Mouse (Mus musculus): ENCODE measurements around the gene OR5BS1P. TPM values are rescaled to one million over a fixed set of nuclear protein-coding genes. Genes with fewer than 3 reads are reported as not detected.

OR5BS1P gene
- polyA plus RNA-seq, 1 experiment from 2014 or later = not detected

DNA sequence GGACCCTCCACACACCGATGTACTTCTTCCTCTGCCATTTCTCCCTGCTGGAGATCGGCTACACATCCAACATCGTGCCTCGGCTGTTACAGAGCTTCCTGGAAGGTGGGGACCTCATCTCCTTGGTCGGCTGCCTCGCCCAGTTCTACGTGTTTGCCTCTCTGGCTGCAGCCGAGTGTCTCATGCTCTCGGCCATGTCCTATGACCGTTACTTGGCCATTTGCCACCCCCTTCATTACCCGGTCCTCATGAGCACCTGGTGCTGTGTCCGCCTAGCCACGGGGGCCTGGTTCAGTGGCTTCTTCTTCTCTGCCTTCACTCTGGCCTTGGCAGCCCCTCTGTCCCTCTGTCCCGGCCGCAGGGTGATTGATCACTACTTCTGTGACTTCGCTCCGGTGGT lies 27.9 kb downstream of the OR5BS1P start:
- Histone ChIP-seq H3K36me3 (ENCODE audit: control insufficient read depth, insufficient read depth) (no peaks in the 10 kb centered on the region), H3K27ac (ENCODE audit: low read depth, low read length) (no peak overlapping the region), H3K4me1 (replicated peaks; ENCODE audit: control insufficient read depth, insufficient read depth, low read length) (no peaks in the 10 kb centered on the region), H3K27me3 (replicated peaks; ENCODE audit: control insufficient read depth, insufficient read depth, low read length) (no peaks in the 10 kb centered on the region), H3K4me2 (replicated peaks; ENCODE audit: low read depth) (no peak overlapping the region), H3K9me3 (ENCODE audit: control insufficient read depth) (no peaks in the 10 kb centered on the region), H3K9ac (ENCODE audit: low read depth, low read length) (no peak overlapping the region), H3K4me3 (ENCODE audit: low read depth, low read length) (no peak overlapping the region)
- no peak for ATAC-seq
- TF ChIP-seq CTCF (IDR thresholded peaks at IDR 0.05; ENCODE audit: low read depth) = no peak
- WGBS = 73% methylated on average over 17 of the region's 17 CpGs

DNA sequence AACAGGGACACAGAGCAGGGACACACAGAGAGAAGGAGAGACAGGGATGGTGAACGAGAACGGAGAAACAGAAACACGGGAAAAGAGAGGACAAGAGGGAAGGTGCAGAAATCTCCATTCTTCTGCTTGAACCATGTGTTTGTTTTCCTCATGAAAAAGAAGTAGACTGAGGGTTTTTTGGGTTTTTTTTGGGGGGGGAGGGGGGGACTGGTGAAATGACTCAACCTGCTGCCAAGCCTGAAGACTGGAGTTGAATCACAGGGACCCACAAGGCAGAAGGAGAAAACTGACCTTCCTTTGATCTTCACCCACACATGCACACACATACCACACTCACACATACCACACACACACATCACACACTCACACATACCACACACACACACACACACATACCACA lies 33.6 kb downstream of the OR5BS1P start:
- Histone ChIP-seq H3K4me1 (replicated peaks; ENCODE audit: control insufficient read depth, insufficient read depth, low read length) (no peaks in the 10 kb centered on the region), H3K27me3 (replicated peaks; ENCODE audit: control insufficient read depth, insufficient read depth, low read length) (no peaks in the 10 kb centered on the region), H3K4me3 (ENCODE audit: low read depth, low read length) (no peak overlapping the region), H3K36me3 (ENCODE audit: control insufficient read depth, insufficient read depth) (no peaks in the 10 kb centered on the region), H3K9me3 (ENCODE audit: control insufficient read depth) (no peaks in the 10 kb centered on the region), H3K27ac (ENCODE audit: low read depth, low read length) (no peak overlapping the region), H3K9ac (ENCODE audit: low read depth, low read length) (no peak overlapping the region), H3K4me2 (replicated peaks; ENCODE audit: low read depth) (no peak overlapping the region)
- no peak for TF ChIP-seq CTCF (IDR thresholded peaks at IDR 0.05; ENCODE audit: low read depth)
- WGBS = 79% methylated on average over 3 of the region's 3 CpGs
- ATAC-seq = no peak

DNA sequence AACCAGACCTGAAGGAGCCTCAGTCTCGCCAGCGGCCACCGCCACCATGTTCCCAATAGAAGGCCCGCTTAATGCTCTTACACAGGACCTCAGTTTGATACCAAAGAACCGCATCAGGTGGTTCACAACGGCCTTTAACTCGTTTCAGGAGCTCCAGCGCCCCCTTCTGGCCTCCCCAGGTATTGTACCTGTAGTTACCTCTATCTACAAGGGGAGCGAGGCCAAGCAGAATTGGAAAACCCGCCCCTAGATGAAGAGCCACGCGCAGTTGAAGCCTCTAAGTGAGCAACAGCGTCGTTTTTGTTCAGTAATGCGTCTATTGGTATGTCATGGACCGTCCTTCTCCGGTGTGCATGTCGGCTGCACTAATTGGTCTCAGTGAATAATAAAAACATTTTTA lies 34.8 kb downstream of the OR5BS1P start:
- no peak overlapping the region for H3K4me3 ChIP-seq (ENCODE audit: low read depth, low read length)
- no peaks in the 10 kb centered on the region for H3K9me3 ChIP-seq (ENCODE audit: control insufficient read depth)
- no peak overlapping the region for H3K4me2 ChIP-seq (replicated peaks; ENCODE audit: low read depth)
- no peaks in the 10 kb centered on the region for H3K27me3 ChIP-seq (replicated peaks; ENCODE audit: control insufficient read depth, insufficient read depth, low read length)
- no peaks in the 10 kb centered on the region for H3K36me3 ChIP-seq (ENCODE audit: control insufficient read depth, insufficient read depth)
- no peak for ATAC-seq
- no peaks in the 10 kb centered on the region for H3K4me1 ChIP-seq (replicated peaks; ENCODE audit: control insufficient read depth, insufficient read depth, low read length)
- peak; percentile 83 for TF ChIP-seq CTCF (IDR thresholded peaks at IDR 0.05; ENCODE audit: low read depth)
- 17% methylated on average over 18 of the region's 18 CpGs for WGBS
- H3K9ac ChIP-seq (ENCODE audit: low read depth, low read length) = no peak overlapping the region
- no peak overlapping the region for H3K27ac ChIP-seq (ENCODE audit: low read depth, low read length)

DNA sequence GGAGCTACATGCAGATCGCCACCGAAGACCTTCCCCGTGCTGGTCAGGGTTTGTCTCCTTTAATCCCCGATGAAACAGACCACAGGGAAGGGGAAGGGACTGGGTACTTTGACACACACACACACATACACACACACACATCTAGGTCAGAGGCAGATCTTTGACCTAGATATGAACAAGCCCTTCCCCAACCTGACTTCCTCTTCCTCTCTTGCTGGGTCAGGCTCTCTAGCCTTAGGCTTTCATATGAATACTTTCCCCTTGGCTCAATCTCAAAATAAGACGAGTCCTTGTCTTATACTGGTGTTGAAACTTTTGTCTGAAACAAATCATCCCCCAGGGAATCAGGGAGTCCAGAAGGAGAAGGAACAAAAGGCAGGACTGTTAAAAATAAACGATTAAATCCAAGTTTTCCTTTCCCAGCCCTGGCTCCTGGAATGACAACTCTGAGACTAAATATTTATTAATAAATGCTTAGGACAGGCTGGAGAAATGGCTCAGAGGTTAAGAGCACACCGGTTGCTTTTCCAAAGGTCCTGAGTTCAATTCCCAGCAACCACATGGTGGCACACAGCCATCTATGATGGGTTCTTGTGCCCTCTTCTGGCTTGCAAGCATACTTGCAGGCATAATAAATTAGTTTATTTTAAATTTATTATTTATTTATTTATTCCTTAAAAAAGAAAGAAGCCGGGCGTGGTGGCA lies 36.7 kb downstream of the OR5BS1P start:
- no peaks in the 10 kb centered on the region for H3K36me3 ChIP-seq (ENCODE audit: control insufficient read depth, insufficient read depth)
- no peaks in the 10 kb centered on the region for H3K4me1 ChIP-seq (replicated peaks; ENCODE audit: control insufficient read depth, insufficient read depth, low read length)
- no peak overlapping the region for H3K4me3 ChIP-seq (ENCODE audit: low read depth, low read length)
- H3K27ac ChIP-seq (ENCODE audit: low read depth, low read length) = no peak overlapping the region
- peaks cover 6% of the 10 kb centered on the region; the same call in 1 of the 2 replicates for H3K27me3 ChIP-seq (replicated peaks; ENCODE audit: control insufficient read depth, insufficient read depth, low read length)
- H3K9me3 ChIP-seq (ENCODE audit: control insufficient read depth) = no peaks in the 10 kb centered on the region
- no peak for TF ChIP-seq CTCF (IDR thresholded peaks at IDR 0.05; ENCODE audit: low read depth)
- H3K4me2 ChIP-seq (replicated peaks; ENCODE audit: low read depth) = no peak overlapping the region
- ATAC-seq = no peak
- 74% methylated on average over 9 of the region's 9 CpGs for WGBS
- no peak overlapping the region for H3K9ac ChIP-seq (ENCODE audit: low read depth, low read length)

DNA sequence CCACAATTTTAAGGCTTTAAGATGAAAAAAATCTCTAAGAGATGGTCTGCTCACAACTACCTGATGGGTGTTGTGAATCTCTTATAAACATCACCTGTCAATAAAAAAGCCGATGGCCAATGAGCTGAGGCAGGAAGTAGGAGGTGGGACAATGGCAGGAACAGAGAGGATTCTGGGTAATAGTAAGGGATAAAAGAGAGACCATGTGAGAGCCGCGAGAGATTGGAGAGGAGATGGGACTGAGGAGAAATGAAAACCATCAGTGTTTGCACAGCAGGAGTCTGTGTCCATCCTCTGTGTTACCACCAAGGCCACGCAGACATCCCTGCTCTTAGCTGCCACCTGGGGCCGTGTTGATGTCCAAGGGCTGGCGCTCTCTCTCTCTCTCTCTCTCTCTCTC lies 37.6 kb downstream of the OR5BS1P start:
- 91% methylated on average over 6 of the region's 6 CpGs for WGBS
- Histone ChIP-seq H3K27ac (ENCODE audit: low read depth, low read length) (no peak overlapping the region), H3K9me3 (ENCODE audit: control insufficient read depth) (no peaks in the 10 kb centered on the region), H3K4me3 (ENCODE audit: low read depth, low read length) (no peak overlapping the region), H3K36me3 (ENCODE audit: control insufficient read depth, insufficient read depth) (no peaks in the 10 kb centered on the region), H3K9ac (ENCODE audit: low read depth, low read length) (no peak overlapping the region), H3K4me1 (replicated peaks; ENCODE audit: control insufficient read depth, insufficient read depth, low read length) (no peaks in the 10 kb centered on the region), H3K27me3 (replicated peaks; ENCODE audit: control insufficient read depth, insufficient read depth, low read length) (peaks cover 7% of the 10 kb centered on the region; the same call in 1 of the 2 replicates), H3K4me2 (replicated peaks; ENCODE audit: low read depth) (no peak overlapping the region)
- TF ChIP-seq CTCF (IDR thresholded peaks at IDR 0.05; ENCODE audit: low read depth) = no peak
- ATAC-seq = no peak

DNA sequence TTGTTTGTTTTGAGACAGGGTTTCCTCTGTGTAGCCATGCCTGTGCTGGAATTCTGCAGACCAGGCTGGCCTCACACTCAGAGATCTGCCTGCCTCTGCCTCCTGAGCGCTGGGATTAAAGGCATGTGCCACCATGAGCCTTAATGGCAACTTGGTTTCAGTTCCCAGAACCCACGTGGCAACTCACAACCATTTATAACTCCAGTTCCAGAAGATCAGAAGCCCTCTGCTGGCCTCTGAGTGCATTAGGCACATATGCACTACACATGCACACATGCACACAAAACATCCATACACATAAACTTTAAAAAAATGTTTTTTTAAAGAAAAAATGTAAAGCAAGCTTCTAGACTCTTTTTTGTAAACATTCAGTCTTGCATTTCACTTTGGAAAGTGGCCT lies 39.7 kb downstream of the OR5BS1P start:
- no peak for ATAC-seq
- Histone ChIP-seq H3K36me3 (ENCODE audit: control insufficient read depth, insufficient read depth) (no peaks in the 10 kb centered on the region), H3K27ac (ENCODE audit: low read depth, low read length) (no peak overlapping the region), H3K9me3 (ENCODE audit: control insufficient read depth) (no peaks in the 10 kb centered on the region), H3K4me2 (replicated peaks; ENCODE audit: low read depth) (no peak overlapping the region), H3K27me3 (replicated peaks; ENCODE audit: control insufficient read depth, insufficient read depth, low read length) (peaks cover 7% of the 10 kb centered on the region; the same call in 1 of the 2 replicates), H3K9ac (ENCODE audit: low read depth, low read length) (no peak overlapping the region), H3K4me3 (ENCODE audit: low read depth, low read length) (no peak overlapping the region), H3K4me1 (replicated peaks; ENCODE audit: control insufficient read depth, insufficient read depth, low read length) (no peaks in the 10 kb centered on the region)
- 49% methylated on average over 2 of the region's 2 CpGs for WGBS
- TF ChIP-seq CTCF (IDR thresholded peaks at IDR 0.05; ENCODE audit: low read depth) = no peak
